Mouse (Mus musculus) neural tube, embryonic 14.5 days (tissue): ENCODE results near the gene Fcgr3. TPM values are rescaled to one million over a fixed set of nuclear protein-coding genes. Genes with fewer than 3 reads are reported as not detected.
A peak's percentile ranks its signal among the peaks of the same experiment; 100 is the strongest.

Experiments
- ATAC-seq: fragments of 200-750 bp; cut with Nextera tagmentation; 2 replicates; pipeline ENCODE4 v1.8.0; 2017; ENCODE audit warnings: low read depth, mild to moderate bottlenecking, moderate TSS enrichment, moderate library complexity
- H3K27ac ChIP-seq: fragments of 300-500 bp; sonication (generic); 2 replicates; pipeline ENCODE4 v1.5.1; 2014; ENCODE audit warnings: low read depth, mild to moderate bottlenecking, control low read depth, low read length, moderate library complexity, mixed read lengths
- H3K27me3 ChIP-seq: fragments of 300-500 bp; sonication (generic); 2 replicates; pipeline ENCODE4 v1.6.1; 2014; ENCODE audit warnings: low read length; ENCODE audit not compliant: control insufficient read depth, insufficient read depth
- H3K36me3 ChIP-seq: fragments of 300-500 bp; sonication (generic); 2 replicates; pipeline ENCODE4 v1.6.1; 2014; ENCODE audit warnings: low read length, mixed read lengths; ENCODE audit not compliant: control insufficient read depth, insufficient read depth
- H3K4me1 ChIP-seq: fragments of 300-500 bp; sonication (generic); 2 replicates; pipeline ENCODE4 v1.6.1; 2014; ENCODE audit warnings: low read length; ENCODE audit not compliant: control insufficient read depth, insufficient read depth
- H3K4me2 ChIP-seq: fragments of 300-500 bp; sonication (generic); 2 replicates; pipeline ENCODE4 v1.6.1; 2014; ENCODE audit warnings: mild to moderate bottlenecking, low read depth, low read length, control low read depth
- H3K4me3 ChIP-seq: fragments of 300-500 bp; sonication (generic); 2 replicates; pipeline ENCODE4 v1.5.1; 2014; ENCODE audit warnings: low read depth, low read length, control low read depth, mixed read lengths
- H3K9ac ChIP-seq: fragments of 300-500 bp; sonication (generic); replicated peaks from 2 replicates; pipeline ENCODE4 v1.6.1; 2014; ENCODE audit warnings: low read depth, mild to moderate bottlenecking, control low read depth, low read length, mixed read lengths
- H3K9me3 ChIP-seq: fragments of 300-500 bp; sonication (generic); 2 replicates; pipeline ENCODE4 v1.6.1; 2016; ENCODE audit warnings: low read length; ENCODE audit not compliant: control insufficient read depth
- WGBS: fragments of 180-500 bp; shearing (Covaris S2); extraction: QIAGEN DNeasy Blood & Tissue Kit; methylation state at CpG from one replicate; pipeline ENCODE4 v1.1.7; 2014; 5-methylcytosine and 5-hydroxymethylcytosine counted together
- polyA plus RNA-seq: library from polyadenylated mRNA; unstranded; fragments of >200 nt; fragmentation: Nextera tagmentation; extraction: Ambion mirVana; gene quantifications from 2 replicates; pipeline ENCODE4 v1.2.1, GENCODE M21; 2014

The Fcgr3 gene
- polyA plus RNA-seq, 1 experiment from 2014 or later, result 5.5 TPM

GRCm38 (mm10) chr1:171035611-171036010 lies 29.1 kb downstream of the Fcgr3 start:
- Histone ChIP-seq H3K27ac (no peak overlapping the region), H3K9me3 (no peaks in the 10 kb centered on the region), H3K4me1 (0 out of 2 replicates have a peak, but pooled peaks cover 3% of the 10 kb centered on the region), H3K27me3 (peaks cover 3% of the 10 kb centered on the region; the same call in 1 of the 2 replicates), H3K36me3 (no peaks in the 10 kb centered on the region), H3K9ac (no peak overlapping the region), H3K4me2 (no peak overlapping the region), H3K4me3 (no peak overlapping the region)
- ATAC-seq, result no peak
- 47% methylated on average over 11 of the region's 11 CpGs for WGBS

GRCm38 (mm10) chr1:171034201-171034600 lies 30.5 kb downstream of the Fcgr3 start:
- WGBS, result 6% methylated on average over 11 of the region's 11 CpGs
- Histone ChIP-seq H3K36me3 (no peaks in the 10 kb centered on the region), H3K4me3 (peak overlapping the region; percentile 39), H3K27me3 (peaks cover 3% of the 10 kb centered on the region; the same call in 1 of the 2 replicates), H3K4me2 (peak overlapping the region; percentile 62), H3K4me1 (0 out of 2 replicates have a peak, but pooled peaks cover 3% of the 10 kb centered on the region), H3K27ac (no peak overlapping the region), H3K9ac (0 out of 2 replicates have a peak overlapping the region, but pooled peaks have one; percentile 13), H3K9me3 (no peaks in the 10 kb centered on the region)
- no peak for ATAC-seq

- H3K9me3 ChIP-seq, result no peaks in the 10 kb centered on the region
- H3K36me3 ChIP-seq, result no peaks in the 10 kb centered on the region
- no peak overlapping the region; the same call in 1 of the 2 replicates for H3K9ac ChIP-seq
- no peak overlapping the region for H3K27ac ChIP-seq
- H3K4me1 ChIP-seq, result 0 out of 2 replicates have a peak, but pooled peaks cover 3% of the 10 kb centered on the region
- H3K4me2 ChIP-seq, result peak overlapping the region; percentile 62
- H3K4me3 ChIP-seq, result peak overlapping the region; percentile 39
- WGBS, result under 1% methylated on average over 20 of the region's 20 CpGs
- ATAC-seq, result peak; percentile 85
- peaks cover 3% of the 10 kb centered on the region; the same call in 1 of the 2 replicates for H3K27me3 ChIP-seq
Measured at GRCm38 (mm10) chr1:171033756-171034155, 31.0 kb downstream of the Fcgr3 start.

- H3K36me3 ChIP-seq, result no peaks in the 10 kb centered on the region
- peak overlapping the region; percentile 62 for H3K4me2 ChIP-seq
- H3K27ac ChIP-seq, result no peak overlapping the region
- no peak for ATAC-seq
- H3K9me3 ChIP-seq, result no peaks in the 10 kb centered on the region
- 0 out of 2 replicates have a peak, but pooled peaks cover 3% of the 10 kb centered on the region for H3K4me1 ChIP-seq
- H3K4me3 ChIP-seq, result peak overlapping the region; percentile 39
- H3K9ac ChIP-seq, result no peak overlapping the region; the same call in 1 of the 2 replicates
- WGBS, result under 1% methylated on average over 16 of the region's 16 CpGs
- peaks cover 3% of the 10 kb centered on the region; the same call in 1 of the 2 replicates for H3K27me3 ChIP-seq
Measured at GRCm38 (mm10) chr1:171033196-171033595, 31.5 kb downstream of the Fcgr3 start.

GRCm38 (mm10) chr1:171032691-171033090 lies 32.0 kb downstream of the Fcgr3 start:
- Histone ChIP-seq H3K4me3 (peak overlapping the region; percentile 39), H3K9me3 (no peaks in the 10 kb centered on the region), H3K27me3 (peaks cover 3% of the 10 kb centered on the region; the same call in 1 of the 2 replicates), H3K9ac (peak overlapping the region; percentile 32; the same call in 1 of the 2 replicates), H3K27ac (no peak overlapping the region), H3K4me1 (0 out of 2 replicates have a peak, but pooled peaks cover 3% of the 10 kb centered on the region), H3K36me3 (no peaks in the 10 kb centered on the region), H3K4me2 (peak overlapping the region; percentile 62)
- ATAC-seq, result peak; percentile 18; the same call in 1 of the 2 replicates
- under 1% methylated on average over 10 of the region's 10 CpGs for WGBS

GRCm38 (mm10) chr1:171031752-171032151 lies 33.0 kb downstream of the Fcgr3 start:
- H3K4me1 ChIP-seq, result 0 out of 2 replicates have a peak, but pooled peaks cover 3% of the 10 kb centered on the region
- H3K9ac ChIP-seq, result no peak overlapping the region
- peaks cover 3% of the 10 kb centered on the region; the same call in 1 of the 2 replicates for H3K27me3 ChIP-seq
- no peak for ATAC-seq
- no peaks in the 10 kb centered on the region for H3K9me3 ChIP-seq
- H3K4me3 ChIP-seq, result no peak overlapping the region
- WGBS, result 85% methylated on average over 3 of the region's 3 CpGs
- no peak overlapping the region for H3K4me2 ChIP-seq
- H3K36me3 ChIP-seq, result no peaks in the 10 kb centered on the region
- no peak overlapping the region for H3K27ac ChIP-seq

- Histone ChIP-seq H3K9ac (no peak overlapping the region), H3K4me2 (no peak overlapping the region), H3K27ac (no peak overlapping the region), H3K9me3 (no peaks in the 10 kb centered on the region), H3K4me3 (no peak overlapping the region), H3K27me3 (no peaks in the 10 kb centered on the region), H3K36me3 (no peaks in the 10 kb centered on the region), H3K4me1 (no peaks in the 10 kb centered on the region)
- no peak for ATAC-seq
- WGBS, result 76% methylated on average over 7 of the region's 7 CpGs
Measured at GRCm38 (mm10) chr1:171019311-171019950, 45.3 kb downstream of the Fcgr3 start.

GRCm38 (mm10) chr1:171018737-171019136 lies 46.0 kb downstream of the Fcgr3 start, which contains the start of gene Fcgr4:
Gene Fcgr4, plus strand, starts transcription at chr1:171018920.
- H3K27ac ChIP-seq, result no peak within 1 kb of the TSS
- no peak within 1 kb of the TSS for H3K4me3 ChIP-seq
- H3K9me3 ChIP-seq, result no peaks in the 10 kb centered on the region
- no peaks in the 10 kb centered on the region for H3K4me1 ChIP-seq
- H3K4me2 ChIP-seq, result no peak within 1 kb of the TSS
- no peak for ATAC-seq
- H3K27me3 ChIP-seq, result no peaks in the 10 kb centered on the region
- H3K9ac ChIP-seq, result no peak within 1 kb of the TSS
- WGBS, result 96% methylated on average over 2 of the region's 2 CpGs
- no peaks in the 10 kb centered on the region for H3K36me3 ChIP-seq

GRCm38 (mm10) chr1:171017468-171018158 lies 47.1 kb downstream of the Fcgr3 start:
- no peak overlapping the region for H3K4me2 ChIP-seq
- WGBS, result 61% methylated on average over 6 of the region's 6 CpGs
- ATAC-seq, result no peak
- no peaks in the 10 kb centered on the region for H3K4me1 ChIP-seq
- no peak overlapping the region for H3K4me3 ChIP-seq
- H3K27ac ChIP-seq, result no peak overlapping the region
- H3K9ac ChIP-seq, result no peak overlapping the region
- no peaks in the 10 kb centered on the region for H3K9me3 ChIP-seq
- no peaks in the 10 kb centered on the region for H3K36me3 ChIP-seq
- no peaks in the 10 kb centered on the region for H3K27me3 ChIP-seq
